Mouse (Mus musculus) forebrain, embryonic 16.5 days (tissue): ENCODE results near the gene Armc3. TPM values are rescaled to one million over a fixed set of nuclear protein-coding genes. Genes with fewer than 3 reads are reported as not detected.
A peak's percentile ranks its signal among the peaks of the same experiment; 100 is the strongest.
"Not testable (repeated sequence)": the region's sequence is repeated elsewhere in the genome, so short reads cannot be mapped to it uniquely, and the experiment has no call there.

Source experiments
- ATAC-seq: fragments of 200-750 bp; cut with Nextera tagmentation; 2 replicates; pipeline ENCODE4 v1.8.0; 2017; ENCODE audit warnings: mild to moderate bottlenecking, moderate library complexity
- H3K27ac ChIP-seq: fragments of 300-500 bp; sonication (generic); 2 replicates; pipeline ENCODE4 v1.5.1; 2014; ENCODE audit warnings: low read length, control low read depth
- H3K27me3 ChIP-seq: fragments of 300-500 bp; sonication (generic); replicated peaks from 2 replicates; pipeline ENCODE4 v1.6.1; 2014; ENCODE audit warnings: low read length; ENCODE audit not compliant: control insufficient read depth, insufficient read depth
- H3K36me3 ChIP-seq: fragments of 300-500 bp; sonication (generic); 2 replicates; pipeline ENCODE4 v1.6.1; 2014; ENCODE audit not compliant: control insufficient read depth, insufficient read depth
- H3K4me1 ChIP-seq: fragments of 300-500 bp; sonication (generic); replicated peaks from 2 replicates; pipeline ENCODE4 v1.6.1; 2014; ENCODE audit warnings: low read length; ENCODE audit not compliant: control insufficient read depth, insufficient read depth
- H3K4me2 ChIP-seq: fragments of 300-500 bp; sonication (generic); 2 replicates; pipeline ENCODE4 v1.6.1; 2014; ENCODE audit warnings: mild to moderate bottlenecking, low read length, control low read depth
- H3K4me3 ChIP-seq: fragments of 300-500 bp; sonication (generic); replicated peaks from 2 replicates; pipeline ENCODE4 v1.5.1; 2014; ENCODE audit warnings: mild to moderate bottlenecking, low read length, control low read depth
- H3K9ac ChIP-seq: fragments of 300-500 bp; sonication (generic); replicated peaks from 2 replicates; pipeline ENCODE4 v1.6.1; 2014; ENCODE audit warnings: low read depth, low read length, control low read depth
- H3K9me3 ChIP-seq: fragments of 300-500 bp; sonication (generic); 2 replicates; pipeline ENCODE4 v1.6.1; 2016; ENCODE audit warnings: low read length; ENCODE audit not compliant: control insufficient read depth
- WGBS: fragments of 180-500 bp; shearing (Covaris S2); extraction: QIAGEN DNeasy Blood & Tissue Kit; methylation state at CpG from one replicate; pipeline ENCODE4 v1.1.7; 2014; 5-methylcytosine and 5-hydroxymethylcytosine counted together
- polyA plus RNA-seq: library from polyadenylated mRNA; unstranded; fragments of >200 nt; fragmentation: Nextera tagmentation; extraction: Ambion mirVana; gene quantifications from 2 replicates; pipeline ENCODE4 v1.2.1, GENCODE M21; 2015

Gene Armc3
- polyA plus RNA-seq, 1 experiment from 2014 or later = 0.91 TPM

DNA sequence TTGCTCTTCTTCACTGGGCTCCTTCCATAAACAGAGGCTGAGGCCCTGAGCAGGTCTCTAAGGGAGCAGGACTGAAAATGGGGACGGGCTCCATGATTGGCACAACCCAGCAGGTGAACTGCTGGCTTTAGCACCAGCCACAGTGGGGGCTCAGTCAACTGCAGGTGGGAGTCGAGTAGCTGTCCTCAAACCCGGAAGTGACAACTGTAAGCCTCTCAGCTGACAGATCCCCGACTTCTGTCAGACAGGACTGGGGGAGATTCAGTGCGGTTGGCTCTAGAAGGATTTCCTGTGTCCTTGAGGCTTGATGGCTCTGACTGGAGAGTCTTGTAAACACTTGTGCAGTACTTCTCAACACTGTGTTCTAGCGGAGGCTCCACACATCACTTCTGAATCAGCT, 102.1 kb downstream of the Armc3 start:
- H3K4me3 ChIP-seq = no peak overlapping the region
- H3K9ac ChIP-seq = no peak overlapping the region
- no peaks in the 10 kb centered on the region for H3K9me3 ChIP-seq
- no peak overlapping the region for H3K27ac ChIP-seq
- H3K4me2 ChIP-seq = no peak overlapping the region
- H3K4me1 ChIP-seq = no peaks in the 10 kb centered on the region
- H3K36me3 ChIP-seq = no peaks in the 10 kb centered on the region
- H3K27me3 ChIP-seq = no peaks in the 10 kb centered on the region
- ATAC-seq = no peak
- WGBS = 20% methylated on average over 6 of the region's 6 CpGs

DNA sequence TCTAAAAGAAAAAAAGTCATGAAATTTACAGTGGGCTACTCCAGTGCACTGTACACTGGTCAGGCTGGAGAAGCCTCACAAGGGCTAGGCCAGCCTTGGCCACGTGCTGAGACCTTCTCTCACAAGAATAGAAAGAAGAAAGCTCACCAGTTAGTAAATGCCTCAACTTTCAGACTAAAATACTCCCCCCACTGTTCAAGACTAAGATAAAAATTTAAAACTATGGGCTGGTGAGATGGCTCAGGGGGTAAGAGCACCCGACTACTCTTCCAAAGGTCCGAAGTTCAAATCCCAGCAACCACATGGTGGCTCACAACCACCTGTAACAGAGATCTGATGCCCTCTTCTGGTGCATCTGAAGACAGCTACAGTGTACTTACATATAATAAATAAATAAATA, 104.0 kb downstream of the Armc3 start:
- not testable (repeated sequence) for H3K4me2 ChIP-seq, H3K9me3 ChIP-seq, H3K27me3 ChIP-seq, H3K9ac ChIP-seq, H3K4me3 ChIP-seq, H3K27ac ChIP-seq, ATAC-seq, H3K4me1 ChIP-seq, H3K36me3 ChIP-seq
- 92% methylated on average over 3 of the region's 3 CpGs for WGBS

- 90% methylated on average over 3 of the region's 3 CpGs for WGBS
Measured at GRCm38 (mm10) chr2:19310498-19310897, 111.4 kb downstream of the Armc3 start.

GRCm38 (mm10) chr2:19316056-19316455, 117.0 kb downstream of the Armc3 start:
- H3K9ac ChIP-seq = no peak overlapping the region
- no peak for ATAC-seq
- no peak overlapping the region for H3K4me2 ChIP-seq
- no peak overlapping the region for H3K4me3 ChIP-seq
- no peak overlapping the region for H3K27ac ChIP-seq
- H3K4me1 ChIP-seq = no peaks in the 10 kb centered on the region
- no peaks in the 10 kb centered on the region for H3K27me3 ChIP-seq
- H3K9me3 ChIP-seq = peaks cover 16% of the 10 kb centered on the region
- no peaks in the 10 kb centered on the region for H3K36me3 ChIP-seq
- WGBS = 66% methylated on average over 11 of the region's 11 CpGs

More at GRCm38 (mm10) chr2:19310498-19310897, 111.4 kb downstream of the Armc3 start:
- no peaks in the 10 kb centered on the region for H3K27me3 ChIP-seq
- H3K9me3 ChIP-seq = peaks cover 10% of the 10 kb centered on the region
- no peak overlapping the region for H3K4me3 ChIP-seq
- no peaks in the 10 kb centered on the region for H3K4me1 ChIP-seq
- H3K4me2 ChIP-seq = no peak overlapping the region
- no peak overlapping the region for H3K27ac ChIP-seq
- H3K9ac ChIP-seq = no peak overlapping the region
- ATAC-seq = no peak
- H3K36me3 ChIP-seq = no peaks in the 10 kb centered on the region

GRCm38 (mm10) chr2:19316691-19317090, 117.6 kb downstream of the Armc3 start:
- H3K27me3 ChIP-seq = no peaks in the 10 kb centered on the region
- WGBS = 83% methylated on average over 4 of the region's 4 CpGs
- H3K9ac ChIP-seq = no peak overlapping the region
- H3K9me3 ChIP-seq = peaks cover 16% of the 10 kb centered on the region
- no peak overlapping the region for H3K4me3 ChIP-seq
- no peak overlapping the region for H3K4me2 ChIP-seq
- no peaks in the 10 kb centered on the region for H3K36me3 ChIP-seq
- H3K4me1 ChIP-seq = no peaks in the 10 kb centered on the region
- no peak for ATAC-seq
- H3K27ac ChIP-seq = no peak overlapping the region

DNA sequence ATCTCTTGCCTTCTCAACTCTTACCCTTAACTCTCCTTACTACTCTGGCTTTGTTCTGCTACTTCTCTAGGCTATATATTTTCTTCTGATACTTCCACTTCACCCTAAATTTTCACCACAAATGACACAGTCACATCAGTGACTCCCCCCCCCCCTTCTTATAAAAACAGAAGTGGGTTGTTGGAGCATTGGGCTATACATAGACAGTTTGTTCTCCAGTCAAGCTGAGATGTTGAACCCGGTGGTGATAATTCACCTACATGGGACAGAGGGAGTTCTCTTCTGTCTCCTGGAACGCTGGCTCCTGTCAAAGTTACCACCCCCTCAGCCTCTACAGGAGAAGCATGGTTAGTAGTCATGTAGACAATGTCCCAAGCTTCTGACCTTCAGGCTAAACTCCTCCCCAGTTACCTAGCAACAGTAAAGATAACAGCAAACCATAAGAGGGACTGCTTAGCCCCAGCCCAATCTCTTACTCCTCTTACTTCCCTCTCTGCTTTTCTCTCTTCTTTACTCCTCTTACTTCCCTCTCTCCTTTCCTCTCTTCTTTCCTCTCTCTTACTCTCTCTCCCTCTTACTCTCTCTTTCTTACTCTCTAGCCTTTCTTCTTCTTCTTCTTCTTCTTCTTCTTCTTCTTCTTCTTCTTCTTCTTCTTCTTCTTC, 118.2 kb downstream of the Armc3 start:
- H3K4me2 ChIP-seq, H3K36me3 ChIP-seq, H3K27me3 ChIP-seq, H3K27ac ChIP-seq, ATAC-seq, H3K4me1 ChIP-seq, H3K9ac ChIP-seq, H3K4me3 ChIP-seq: not testable (repeated sequence)
- WGBS = 88% methylated on average over 2 of the region's 2 CpGs
- peaks cover 16% of the 10 kb centered on the region for H3K9me3 ChIP-seq

DNA sequence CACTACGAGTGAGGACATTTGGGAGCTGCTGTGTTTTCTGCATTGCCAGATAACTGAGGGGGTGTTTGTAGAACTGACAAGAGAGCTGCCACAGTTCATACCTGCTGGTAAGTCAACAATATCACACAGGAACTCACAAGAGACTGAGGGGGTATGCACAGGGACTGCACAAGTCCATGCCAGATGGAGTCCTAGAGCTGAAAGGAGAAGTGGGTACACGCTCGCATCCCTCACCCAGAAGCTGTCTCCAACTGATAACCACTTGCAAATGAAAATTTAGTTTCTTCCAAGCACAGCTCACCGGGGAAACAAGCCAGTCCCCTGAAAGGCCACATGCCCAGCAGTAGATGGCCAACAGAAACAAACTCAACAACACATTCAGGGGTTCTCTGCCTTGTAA, 119.4 kb downstream of the Armc3 start:
- Histone ChIP-seq H3K27ac (no peak overlapping the region), H3K9ac (no peak overlapping the region), H3K4me2 (no peak overlapping the region), H3K27me3 (no peaks in the 10 kb centered on the region), H3K36me3 (no peaks in the 10 kb centered on the region), H3K4me1 (no peaks in the 10 kb centered on the region), H3K9me3 (peaks cover 16% of the 10 kb centered on the region), H3K4me3 (no peak overlapping the region)
- no peak for ATAC-seq
- WGBS = 93% methylated on average over 4 of the region's 4 CpGs

DNA sequence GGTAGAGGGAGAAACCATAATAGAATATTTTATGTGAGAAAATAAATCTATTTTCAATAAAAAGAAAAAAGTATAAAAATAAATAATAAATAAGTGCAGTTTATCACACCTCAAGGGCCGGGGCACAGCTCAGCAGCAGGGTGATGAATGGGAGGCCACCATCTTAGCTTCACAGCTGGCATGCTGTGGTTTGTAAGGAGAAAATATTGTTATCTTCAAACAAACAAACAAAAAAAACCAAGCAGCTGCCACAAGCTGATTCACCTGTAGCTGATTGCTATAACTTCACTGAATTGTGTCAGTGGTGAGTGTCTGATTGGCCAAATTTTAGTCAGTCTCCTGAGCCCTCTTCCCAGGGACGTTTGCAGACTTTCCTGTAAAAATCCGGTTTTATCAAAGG, 120.2 kb downstream of the Armc3 start:
- H3K4me2 ChIP-seq = no peak overlapping the region
- no peaks in the 10 kb centered on the region for H3K27me3 ChIP-seq
- no peak overlapping the region for H3K9ac ChIP-seq
- H3K36me3 ChIP-seq = no peaks in the 10 kb centered on the region
- no peak for ATAC-seq
- WGBS = 86% methylated on average over 3 of the region's 3 CpGs
- no peak overlapping the region for H3K27ac ChIP-seq
- H3K9me3 ChIP-seq = peaks cover 16% of the 10 kb centered on the region
- no peak overlapping the region for H3K4me3 ChIP-seq
- no peaks in the 10 kb centered on the region for H3K4me1 ChIP-seq

DNA sequence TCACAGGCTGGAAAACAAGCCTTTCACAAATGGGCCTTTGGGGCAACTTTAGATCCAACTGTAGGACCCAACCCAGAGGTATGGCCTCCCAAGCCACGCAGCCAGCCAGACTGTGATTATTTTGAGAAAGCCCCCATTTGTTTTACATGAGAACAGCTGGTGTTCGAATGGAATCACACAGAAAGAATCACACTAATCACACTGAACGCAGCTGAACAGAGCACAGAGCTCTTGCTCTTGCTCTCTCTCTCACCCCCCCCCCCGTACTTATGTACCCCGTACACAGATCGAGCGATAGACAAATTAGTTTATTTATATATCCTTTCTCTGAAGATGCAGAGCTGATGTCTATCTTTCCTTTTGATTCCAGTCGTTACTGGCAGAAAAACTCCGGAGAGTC, 123.3 kb downstream of the Armc3 start:
- Histone ChIP-seq H3K27ac (no peak overlapping the region), H3K36me3 (no peaks in the 10 kb centered on the region), H3K9ac (no peak overlapping the region), H3K27me3 (no peaks in the 10 kb centered on the region), H3K4me1 (no peaks in the 10 kb centered on the region), H3K4me2 (no peak overlapping the region), H3K4me3 (no peak overlapping the region), H3K9me3 (no peaks in the 10 kb centered on the region)
- ATAC-seq = peak; percentile 57; the same call in 1 of the 2 replicates
- 61% methylated on average over 9 of the region's 9 CpGs for WGBS

DNA sequence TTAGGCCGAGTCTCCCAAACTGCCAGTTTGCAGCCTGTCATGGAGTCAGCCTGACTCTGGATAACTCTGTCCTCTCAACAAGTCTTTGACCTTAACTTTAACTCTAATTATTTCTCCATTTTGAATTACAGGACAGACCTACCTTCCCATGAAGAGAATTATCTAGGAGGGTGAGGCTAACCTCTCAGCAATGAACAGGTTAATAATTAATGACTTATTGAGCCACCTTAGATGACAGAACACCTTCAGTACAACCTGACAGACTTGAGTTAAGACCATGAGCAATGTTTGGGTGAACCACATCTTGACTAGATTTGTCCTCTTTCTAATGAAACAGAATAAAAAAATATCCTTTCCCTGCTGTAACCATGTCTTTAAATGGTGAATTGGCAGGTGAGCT, 127.3 kb downstream of the Armc3 start:
- no peaks in the 10 kb centered on the region for H3K27me3 ChIP-seq
- no peaks in the 10 kb centered on the region for H3K9me3 ChIP-seq
- 93% methylated on average over 1 of the region's 1 CpGs for WGBS
- H3K4me1 ChIP-seq = no peaks in the 10 kb centered on the region
- ATAC-seq = no peak
- no peak overlapping the region for H3K4me2 ChIP-seq
- no peaks in the 10 kb centered on the region for H3K36me3 ChIP-seq
- no peak overlapping the region for H3K9ac ChIP-seq
- no peak overlapping the region for H3K4me3 ChIP-seq
- no peak overlapping the region for H3K27ac ChIP-seq
